Mouse (Mus musculus): ENCODE measurements around the gene Crebbp. TPM values are rescaled to one million over a fixed set of nuclear protein-coding genes. Genes with fewer than 3 reads are reported as not detected.

Gene Crebbp
- total RNA-seq, 2 experiments from 2014 or later: 56.3 to 57.2 TPM

- DNase-seq: peak; percentile 68 to 82
- intact Hi-C loops (cut with DNase I): loop anchor here (2.0 kb wide), 1 partner anchor 216 kb away; no protein-coding TSS in a partner anchor
These were observed 145.2 kb downstream of the Crebbp start for GRCm38 (mm10) chr16:4068588-4068987.

- intact Hi-C loops (cut with DNase I): no loop called here
These were observed 148.9 kb downstream of the Crebbp start for GRCm38 (mm10) chr16:4064945-4065344.

GRCm38 (mm10) chr16:4053811-4054210 lies 160.0 kb downstream of the Crebbp start:
- DNase-seq: no peak
- intact Hi-C loops (cut with DNase I): no loop called here

More at GRCm38 (mm10) chr16:4064945-4065344, 148.9 kb downstream of the Crebbp start:
- no peak for DNase-seq

- intact Hi-C loops (cut with DNase I): no loop called here
These were observed 161.2 kb downstream of the Crebbp start for GRCm38 (mm10) chr16:4052601-4053000.

GRCm38 (mm10) chr16:4045524-4045923 lies 168.3 kb downstream of the Crebbp start:
- intact Hi-C loops (cut with DNase I): loop anchor here (5.0 kb wide), 1 partner anchor 203 kb away; no protein-coding TSS in a partner anchor
- no peak for DNase-seq

More at GRCm38 (mm10) chr16:4052601-4053000, 161.2 kb downstream of the Crebbp start:
- no peak for DNase-seq

- DNase-seq: no peak
- intact Hi-C loops (cut with DNase I): no loop called here
These were observed 169.7 kb downstream of the Crebbp start for GRCm38 (mm10) chr16:4044093-4044492.

- DNase-seq: no peak
- intact Hi-C loops (cut with DNase I): no loop called here
These were observed 172.2 kb downstream of the Crebbp start for GRCm38 (mm10) chr16:4041646-4042045.

GRCm38 (mm10) chr16:4040206-4040605 lies 173.6 kb downstream of the Crebbp start:
- intact Hi-C loops (cut with DNase I): no loop called here
- DNase-seq: no peak

GRCm38 (mm10) chr16:4037690-4038089 lies 176.1 kb downstream of the Crebbp start:
- intact Hi-C loops (cut with DNase I): no loop called here
- DNase-seq: no peak

- intact Hi-C loops (cut with DNase I): no loop called here
- DNase-seq: no peak
These were observed 177.0 kb downstream of the Crebbp start, which contains the start of gene Dnase1 for GRCm38 (mm10) chr16:4036807-4037206. Gene Dnase1 (plus strand): TSS chr16:4036942.

- intact Hi-C loops (cut with DNase I): no loop called here
- no peak for DNase-seq
These were observed 178.2 kb downstream of the Crebbp start for GRCm38 (mm10) chr16:4035575-4035974.

GRCm38 (mm10) chr16:4034476-4034875 lies 179.3 kb downstream of the Crebbp start:
- no peak for DNase-seq
- intact Hi-C loops (cut with DNase I): no loop called here

- intact Hi-C loops (cut with DNase I): no loop called here
- no peak for DNase-seq
These were observed 179.8 kb downstream of the Crebbp start for GRCm38 (mm10) chr16:4033971-4034370.

GRCm38 (mm10) chr16:4032341-4032748 lies 181.5 kb downstream of the Crebbp start:
- intact Hi-C loops (cut with DNase I): no loop called here
- no peak for DNase-seq

GRCm38 (mm10) chr16:4031441-4032274 lies 182.1 kb downstream of the Crebbp start:
- DNase-seq: no peak
- intact Hi-C loops (cut with DNase I): no loop called here

Small RNAs within 50 kb of the gene (microRNA-seq; reads per million reads assigned to microRNA genes)
- gene Gm23413: 0 reads per million in 2 experiments

Other genes with a start within 250 kb of the Crebbp start
- 1 to 10 TPM; 3.0 to 3.1 TPM for gene Nlrc3, start 237.4 kb downstream of the Crebbp start, total RNA-seq (2021)
- 10 to 100 TPM; 11.0 to 14.4 TPM for gene Slx4, start 210.2 kb downstream of the Crebbp start, total RNA-seq (2021)
- gene Dnase1, start 177.1 kb downstream of the Crebbp start, total RNA-seq (2021): not detected
- 100 to 1,000 TPM; 154 to 164 TPM for gene Trap1, start 136.2 kb downstream of the Crebbp start, total RNA-seq (2021)
- 10 to 100 TPM; 20.8 to 21.6 TPM for gene Adcy9, start 206.5 kb upstream of the Crebbp start, total RNA-seq (2021)

All from heart, postnatal 10 days (tissue).